Mouse (Mus musculus) macrophage (primary cell): ENCODE results near the gene Abcd2. TPM values are rescaled to one million over a fixed set of nuclear protein-coding genes. Genes with fewer than 3 reads are reported as not detected.

Experiments used
- H3K27ac ChIP-seq: fragments of 350-480 bp; formaldehyde crosslinking; 2 replicates; pipeline ENCODE4 v1.9.0; 2021
- H3K36me3 ChIP-seq: fragments of 350-480 bp; formaldehyde crosslinking; 2 replicates; pipeline ENCODE4 v1.9.0; 2021; ENCODE audit errors: inconsistent target
- H3K4me3 ChIP-seq: fragments of 350-480 bp; formaldehyde crosslinking; 2 replicates; pipeline ENCODE4 v1.9.0; 2021; ENCODE audit errors: inconsistent target
- H3K79me2 ChIP-seq: fragments of 350-480 bp; formaldehyde crosslinking; 2 replicates; pipeline ENCODE4 v1.9.0; 2021; ENCODE audit errors: inconsistent target
- WGBS: methylation state at CpG from one replicate; pipeline ENCODE4 v1.1.7; 2026; ENCODE audit warnings: inconsistent platforms; ENCODE audit not compliant: missing documents; 5-methylcytosine and 5-hydroxymethylcytosine counted together
- polyA plus RNA-seq: library from polyadenylated mRNA; stranded (reverse); fragments of 250-400 nt; gene quantifications from 3 replicates; pipeline ENCODE4 v1.2.4, GENCODE M21; 2018; ENCODE audit warnings: inconsistent platforms

Abcd2 gene
- polyA plus RNA-seq, 1 experiment from 2014 or later: 12.9 TPM

GRCm38 (mm10) chr15:91104276-91104675 lies 87.3 kb downstream of the Abcd2 start:
- Histone ChIP-seq H3K79me2 (no peaks in the 10 kb centered on the region), H3K4me3 (no peak overlapping the region), H3K36me3 (no peaks in the 10 kb centered on the region), H3K27ac (no peak overlapping the region)
- 70% methylated on average over 1 of the region's 1 CpGs for WGBS

- H3K36me3 ChIP-seq: no peaks in the 10 kb centered on the region
- no peaks in the 10 kb centered on the region for H3K79me2 ChIP-seq
- no peak overlapping the region for H3K27ac ChIP-seq
- no peak overlapping the region for H3K4me3 ChIP-seq
- WGBS: 71% methylated on average over 14 of the region's 14 CpGs
These were observed 87.8 kb downstream of the Abcd2 start for GRCm38 (mm10) chr15:91103814-91104213.

GRCm38 (mm10) chr15:91103305-91103704 lies 88.3 kb downstream of the Abcd2 start:
- no peak overlapping the region for H3K27ac ChIP-seq

GRCm38 (mm10) chr15:91096606-91097005 lies 95.0 kb downstream of the Abcd2 start:
- 90% methylated on average over 5 of the region's 6 CpGs for WGBS

More at GRCm38 (mm10) chr15:91103305-91103704, 88.3 kb downstream of the Abcd2 start:
- H3K4me3 ChIP-seq: no peak overlapping the region
- H3K79me2 ChIP-seq: no peaks in the 10 kb centered on the region
- no peaks in the 10 kb centered on the region for H3K36me3 ChIP-seq
- 93% methylated on average over 8 of the region's 8 CpGs for WGBS

More at GRCm38 (mm10) chr15:91096606-91097005, 95.0 kb downstream of the Abcd2 start:
- Histone ChIP-seq H3K27ac (no peak overlapping the region), H3K79me2 (no peaks in the 10 kb centered on the region), H3K4me3 (no peak overlapping the region), H3K36me3 (no peaks in the 10 kb centered on the region)

Other genes with a start within 250 kb of the Abcd2 start
- gene Kif21a, start 141.9 kb downstream of the Abcd2 start, polyA plus RNA-seq: not detected in 3 replicates
- not detected in 3 replicates for gene CN725425, start 7.7 kb upstream of the Abcd2 start, polyA plus RNA-seq